Comparison of ENCODE assay signal across 25 mouse cellular contexts in genomic region chr1:159156428-159156827, GRCm38 (mm10).
DNase-seq lines count a peak whose midpoint lies in the region; ATAC-seq and TF ChIP-seq lines count a peak whose summit lies in the region.
"Had no signal": no experiment of that assay in that cellular context is flagged by ENCODE, and none has a peak within 500 bp of the region (broad histone marks: within the 10 kb centered on the region; RNA-seq: fewer than 3 reads in every experiment).

No protein-coding gene starts in this region.

- no peak overlapping the region for H3K9ac ChIP-seq in heart, embryonic 11.5 days (ENCODE audit: low read depth, low read length)
- H3K9ac ChIP-seq in lung, embryonic 14.5 days, result no peak overlapping the region
- no peak overlapping the region for H3K9ac ChIP-seq in lung, postnatal 0 days (replicated peaks; ENCODE audit: low read depth)
- H3K9ac ChIP-seq: forebrain, embryonic 13.5 days; hindbrain, embryonic 12.5 days; hindbrain, embryonic 15.5 days had no signal

- no peaks in the 10 kb centered on the region for H3K4me1 ChIP-seq in heart, embryonic 11.5 days (ENCODE audit: control insufficient read depth, insufficient read depth, low read length)
- H3K4me1 ChIP-seq in lung, embryonic 14.5 days (ENCODE audit: insufficient read depth), result no peaks in the 10 kb centered on the region
- H3K4me1 ChIP-seq in lung, adult 2 months (ENCODE audit: control insufficient read depth, insufficient read depth, low read length), result no peaks in the 10 kb centered on the region
- H3K4me1 ChIP-seq in lung, postnatal 0 days (ENCODE audit: insufficient read depth, low read depth, low read length), result no peaks in the 10 kb centered on the region
- H3K4me1 ChIP-seq: forebrain, embryonic 10.5 days; forebrain, embryonic 13.5 days; heart, embryonic 10.5 days; hindbrain, embryonic 12.5 days; hindbrain, embryonic 15.5 days had no signal

- no peak overlapping the region for H3K4me2 ChIP-seq in heart, embryonic 11.5 days
- H3K4me2 ChIP-seq in lung, embryonic 14.5 days, result no peak overlapping the region
- H3K4me2 ChIP-seq in lung, postnatal 0 days (replicated peaks; ENCODE audit: low read depth, low read length), result no peak overlapping the region
- H3K4me2 ChIP-seq: forebrain, embryonic 13.5 days; hindbrain, embryonic 12.5 days; hindbrain, embryonic 15.5 days had no signal

- no peak for TF ChIP-seq POLR2A in lung, adult 2 months (IDR thresholded peaks at IDR 0.05; ENCODE audit: borderline replicate concordance, extremely low read depth, low read depth, low read length)

- H3K4me3 ChIP-seq in heart, embryonic 11.5 days (ENCODE audit: low read depth, low read length), result no peak overlapping the region
- no peak overlapping the region for H3K4me3 ChIP-seq in lung, embryonic 14.5 days (ENCODE audit: low read depth, low read length)
- no peak overlapping the region for H3K4me3 ChIP-seq in lung, adult 2 months (replicated peaks; ENCODE audit: extremely low read depth, low read depth, low read length)
- no peak overlapping the region for H3K4me3 ChIP-seq in lung, postnatal 0 days (ENCODE audit: low read depth, low read length)
- H3K4me3 ChIP-seq: forebrain, embryonic 10.5 days; forebrain, embryonic 13.5 days; heart, embryonic 10.5 days; hindbrain, embryonic 12.5 days; hindbrain, embryonic 15.5 days had no signal

- TF ChIP-seq CTCF in lung, embryonic 14.5 days (IDR thresholded peaks at IDR 0.05; ENCODE audit: low read depth), result no peak
- no peak for TF ChIP-seq CTCF in lung, adult 2 months (IDR thresholded peaks at IDR 0.05; ENCODE audit: insufficient read depth, low read length)
- TF ChIP-seq CTCF in lung, postnatal 0 days (IDR thresholded peaks at IDR 0.05), result no peak

- no peaks in the 10 kb centered on the region for H3K27me3 ChIP-seq in heart, embryonic 11.5 days (ENCODE audit: control insufficient read depth, insufficient read depth, low read length)
- H3K27me3 ChIP-seq in lung, embryonic 14.5 days (ENCODE audit: insufficient read depth, low read length), result no peaks in the 10 kb centered on the region
- no peaks in the 10 kb centered on the region for H3K27me3 ChIP-seq in lung, postnatal 0 days (replicated peaks; ENCODE audit: insufficient read depth, low read length)
- H3K27me3 ChIP-seq: CH12.LX; forebrain, embryonic 13.5 days; hindbrain, embryonic 12.5 days; hindbrain, embryonic 15.5 days had no signal

- H3K9me3 ChIP-seq in heart, embryonic 11.5 days (replicated peaks; ENCODE audit: control insufficient read depth, low read length), result no peaks in the 10 kb centered on the region
- no peaks in the 10 kb centered on the region for H3K9me3 ChIP-seq in lung, embryonic 14.5 days (ENCODE audit: low read depth, low read length)
- H3K9me3 ChIP-seq in lung, postnatal 0 days (ENCODE audit: low read length), result no peaks in the 10 kb centered on the region
- H3K9me3 ChIP-seq: forebrain, embryonic 10.5 days; forebrain, embryonic 13.5 days; G1E; heart, embryonic 10.5 days; hindbrain, embryonic 12.5 days; hindbrain, embryonic 15.5 days had no signal

- peak; percentile 43 for DNase-seq in gastrocnemius, postnatal 25 days
- DNase-seq in gastrocnemius, postnatal 4 days (ENCODE audit: low spot score in 2 of 2), result no peak
- DNase-seq in heart, postnatal 4 days, result peak; percentile 8
- peak; percentile 52 for DNase-seq in lung, embryonic 14.5 days
- no peak for DNase-seq in lung, adult 2 months
- DNase-seq in lung, postnatal 0 days (ENCODE audit: low spot score), result peak; percentile 58
- DNase-seq in lung, postnatal 10 days, result no peak
- DNase-seq: adrenal gland, postnatal 10 days; adrenal gland, postnatal 36 days; B cell, adult 2 months; cerebellum, adult 18-20 months; cerebellum, adult 9-10 months; cerebellum, postnatal 14 days; gastrocnemius, postnatal 36 days; heart, adult 11 months had no signal

- no peak for TF ChIP-seq EP300 in lung, postnatal 0 days (IDR thresholded peaks at IDR 0.05)

- H3K36me3 ChIP-seq in heart, embryonic 11.5 days (ENCODE audit: control insufficient read depth, insufficient read depth, low read length), result no peaks in the 10 kb centered on the region
- H3K36me3 ChIP-seq in lung, embryonic 14.5 days (ENCODE audit: insufficient read depth), result no peaks in the 10 kb centered on the region
- no peaks in the 10 kb centered on the region for H3K36me3 ChIP-seq in lung, postnatal 0 days (ENCODE audit: insufficient read depth, low read length)
- H3K36me3 ChIP-seq: forebrain, embryonic 10.5 days; G1E; heart, embryonic 10.5 days; hindbrain, embryonic 12.5 days; hindbrain, embryonic 15.5 days had no signal

- no peak overlapping the region for H3K27ac ChIP-seq in heart, embryonic 11.5 days (ENCODE audit: low read depth, low read length)
- H3K27ac ChIP-seq in lung, embryonic 14.5 days (ENCODE audit: low read depth), result no peak overlapping the region
- 0 out of 2 replicates have a peak overlapping the region, but pooled peaks have one; percentile 1 for H3K27ac ChIP-seq in lung, postnatal 0 days (ENCODE audit: low read length)
- H3K27ac ChIP-seq: forebrain, embryonic 10.5 days; forebrain, embryonic 13.5 days; heart, embryonic 10.5 days; hindbrain, embryonic 12.5 days; hindbrain, embryonic 15.5 days had no signal

- ATAC-seq in heart, embryonic 11.5 days (replicated peaks; ENCODE audit: insufficient number of reproducible peaks, low FRiP score, low TSS enrichment), result no peak
- ATAC-seq in lung, embryonic 14.5 days (ENCODE audit: insufficient read depth), result peak; percentile 66; the same call in 1 of the 2 replicates
- ATAC-seq in lung, postnatal 0 days, result peak; percentile 63
- ATAC-seq: forebrain, embryonic 13.5 days; forebrain, embryonic 16.5 days; Patski had no signal

- 53% methylated on average over 3 of the region's 3 CpGs for WGBS in heart, embryonic 11.5 days (ENCODE audit: insufficient replicate concordance)
- WGBS in lung, embryonic 14.5 days, result 50% methylated on average over 3 of the region's 3 CpGs
- WGBS in lung, adult 2 months, result 50% methylated on average over 3 of the region's 3 CpGs
- WGBS in lung, postnatal 0 days, result 43% methylated on average over 3 of the region's 3 CpGs

Comparison
In these comparisons a context has a peak if more than half of its experiments do, and no peak if none do; other contexts are left out.
1. DNase-seq: peak in gastrocnemius, postnatal 25 days (single experiment), heart, postnatal 4 days (single experiment), lung, embryonic 14.5 days (single experiment) and lung, postnatal 0 days (single experiment); none in gastrocnemius, postnatal 4 days (0 of 2), lung, adult 2 months (single experiment) and lung, postnatal 10 days (single experiment).